Mouse (Mus musculus) lung, postnatal 0 days (tissue): ENCODE measurements around the gene Wnt2.

Experiments used
- CTCF ChIP-seq: IDR thresholded peaks from 2 replicates; pipeline ENCODE4 v1.5.1; 2016; ENCODE audit warnings: antibody characterized with exemption, mild to moderate bottlenecking
- EP300 ChIP-seq: IDR thresholded peaks from 2 replicates; pipeline ENCODE4 v1.6.1; 2016; ENCODE audit warnings: antibody characterized with exemption, mild to moderate bottlenecking, control low read depth

- TF ChIP-seq EP300: no peak
- no peak for TF ChIP-seq CTCF
Measured at GRCm38 (mm10) chr6:18043172-18043571, 12.8 kb upstream of the Wnt2 start.
